Mouse (Mus musculus): ENCODE results near the gene Zc3h4.

Zc3h4 gene

DNA sequence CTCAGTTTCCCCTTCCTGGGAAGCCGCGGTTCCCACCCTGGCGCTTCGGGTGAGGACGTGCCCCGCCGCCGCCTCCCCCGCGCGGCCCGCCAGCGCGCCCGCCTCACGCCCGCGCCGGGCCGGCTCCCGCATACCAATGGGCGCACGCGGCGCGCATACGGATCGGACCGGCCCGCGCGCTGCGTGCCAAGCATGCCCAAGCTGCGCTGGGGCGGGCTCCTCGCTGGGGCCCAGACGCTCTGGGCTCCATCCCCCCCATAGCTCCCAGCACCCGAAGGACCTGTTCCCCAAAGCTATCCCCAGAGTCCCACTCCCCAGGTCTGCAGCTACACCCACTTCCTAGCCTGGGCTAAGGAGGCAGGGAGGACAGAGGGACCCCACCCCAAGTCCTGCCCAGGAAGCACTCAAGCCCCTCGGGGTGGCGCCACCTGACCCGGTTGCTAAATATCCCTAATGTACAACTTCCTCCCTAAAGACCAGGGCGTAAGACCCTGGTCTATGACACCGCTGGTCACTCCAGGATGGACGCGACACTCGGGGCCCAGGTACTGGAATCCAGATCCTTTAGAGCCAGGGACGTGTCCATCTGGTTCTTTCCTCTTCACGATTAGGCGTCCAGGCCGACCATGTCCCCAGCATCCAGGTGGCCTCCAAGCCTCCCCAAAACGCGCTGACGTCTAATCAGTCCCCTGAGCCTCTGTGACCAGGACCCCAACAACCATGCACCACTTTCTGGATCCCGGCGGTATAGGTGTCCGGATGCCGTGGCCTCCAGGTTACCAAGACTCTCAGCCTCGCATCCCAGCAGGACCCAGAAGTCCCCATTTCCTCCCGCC is 75.3 kb downstream of the Zc3h4 start:
- no peak for DNase-seq (ENCODE audit: extremely low read depth, low read depth)

- no peak for DNase-seq (ENCODE audit: extremely low read depth, low read depth)
Observed at GRCm38 (mm10) chr7:16476600-16476989, 75.9 kb downstream of the Zc3h4 start.

- DNase-seq (ENCODE audit: extremely low read depth, low read depth), result no peak
Observed at GRCm38 (mm10) chr7:16477628-16478027, 76.9 kb downstream of the Zc3h4 start, which contains the start of gene Npas1. Gene Npas1 (minus strand): TSS chr7:16477728.

Data from MEL-GATA-1-ER (cell line).